Mouse (Mus musculus): ENCODE results near the gene Shank3.

DNA sequence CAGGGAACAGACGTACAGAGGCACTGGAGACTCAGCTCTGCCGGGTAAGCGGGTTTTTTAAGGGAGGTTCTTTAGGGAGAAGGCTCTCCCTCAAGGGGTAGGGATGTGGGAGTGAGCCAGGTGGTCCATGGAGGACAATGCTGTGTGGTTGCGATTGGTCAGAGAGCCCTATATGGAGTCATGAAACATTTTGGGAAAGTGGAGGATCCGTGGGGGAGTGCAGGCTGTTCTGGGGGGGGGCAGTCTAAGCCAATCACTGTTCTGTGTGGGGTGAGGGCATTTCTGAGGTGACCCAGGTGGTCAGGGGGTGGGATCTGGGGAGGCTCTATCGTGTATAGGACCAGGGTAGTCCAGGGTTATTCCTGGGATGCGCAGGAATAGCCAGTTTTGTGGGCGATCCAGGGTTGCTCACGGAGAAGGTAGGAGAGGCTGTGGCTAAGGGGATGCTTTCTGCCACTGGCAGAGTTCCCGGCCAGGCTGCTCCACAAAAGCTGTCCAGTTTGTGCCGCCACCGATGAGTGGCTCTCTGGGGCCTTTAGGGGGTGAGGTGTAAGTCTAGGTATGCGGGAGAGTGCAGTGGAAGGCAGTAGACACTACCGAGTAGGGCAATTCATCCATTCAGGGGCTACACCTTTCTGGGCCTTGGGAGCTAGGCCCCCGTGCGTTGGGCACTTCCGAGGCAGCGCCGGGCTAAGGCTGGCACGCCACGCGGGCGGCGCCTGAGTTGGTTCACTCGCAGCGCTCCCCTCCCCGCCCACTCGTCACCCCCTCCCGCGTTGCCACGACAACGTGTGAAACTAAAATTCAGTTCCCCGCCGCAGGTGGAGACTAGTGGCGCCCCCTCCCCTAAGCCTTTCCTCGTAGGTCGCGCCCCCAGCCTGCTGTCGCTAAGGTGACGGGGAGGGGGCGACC is 1.1 kb upstream of the Shank3 start:
- TF ChIP-seq CTCF (IDR thresholded peaks at IDR 0.05; ENCODE audit: borderline replicate concordance, control insufficient read depth, extremely low read depth, insufficient read depth, low read length, poor library complexity) = no peak
- no peak for TF ChIP-seq POLR2A (IDR thresholded peaks at IDR 0.05; ENCODE audit: control insufficient read depth, extremely low read depth, insufficient read depth, low read length, poor library complexity)
